In genomic region chr5:68128421-68128820, GRCm38 (mm10) we compare ENCODE assay signal across 8 mouse cellular contexts.
A peak's percentile ranks its signal among the peaks of the same experiment; 100 is the strongest.
DNase-seq lines count a peak whose midpoint lies in the region; ATAC-seq and TF ChIP-seq lines count a peak whose summit lies in the region.

No protein-coding gene starts in this region.

- no peak overlapping the region for H3K9ac ChIP-seq in forebrain, embryonic 13.5 days

- H3K4me2 ChIP-seq in forebrain, embryonic 13.5 days: no peak overlapping the region

- 13% methylated on average over 4 of the region's 4 CpGs for WGBS in forebrain, embryonic 13.5 days

- TF ChIP-seq POLR2A in brain, embryonic 14.5 days (IDR thresholded peaks at IDR 0.05; ENCODE audit: borderline replicate concordance, extremely low read depth, insufficient read depth, insufficient read length, poor library complexity, severe bottlenecking): no peak

- H3K4me3 ChIP-seq in forebrain, embryonic 13.5 days: no peak overlapping the region

- no peak overlapping the region for H3K27ac ChIP-seq in forebrain, embryonic 13.5 days

- peak; percentile 70; the same call in 1 of the 2 replicates for TF ChIP-seq CTCF in brain, embryonic 14.5 days (IDR thresholded peaks at IDR 0.05; ENCODE audit: borderline replicate concordance, extremely low read depth, insufficient read depth, insufficient read length)

- no peaks in the 10 kb centered on the region for H3K9me3 ChIP-seq in forebrain, embryonic 13.5 days (replicated peaks)

- intact Hi-C loops in heart, postnatal 14 days (cut with DNase I): no loop called here
- intact Hi-C loops in left cerebral cortex, postnatal 25 days (cut with DNase I): loop anchor here (10.0 kb wide), 2 partner anchors 1216 to 1426 kb away; partner anchors contain the start of genes Guf1 and Kctd8

- no peaks in the 10 kb centered on the region for H3K4me1 ChIP-seq in forebrain, embryonic 13.5 days

- peak; percentile 3 to 13 for DNase-seq in heart, postnatal 14 days
- DNase-seq in heart, adult 11 months: no peak
- peak; percentile 53 for DNase-seq in 416B (ENCODE audit: low read depth)
- peak; percentile 70 for DNase-seq in brain, embryonic 14.5 days (ENCODE audit: low read depth)
- DNase-seq in left cerebral cortex, postnatal 25 days (ENCODE audit: low spot score in 2 of 2): peak; percentile 30 to 60
- peak; percentile 40 for DNase-seq in testis, postnatal 10 days (ENCODE audit: low spot score)
- DNase-seq in urinary bladder, postnatal 25 days (ENCODE audit: low spot score): no peak

- no peaks in the 10 kb centered on the region for H3K27me3 ChIP-seq in forebrain, embryonic 13.5 days

- peak; percentile 51; the same call in 1 of the 2 replicates for ATAC-seq in forebrain, embryonic 13.5 days

- H3K36me3 ChIP-seq in forebrain, embryonic 13.5 days (ENCODE audit: poor library complexity, severe bottlenecking): no peaks in the 10 kb centered on the region

Comparison
In these comparisons a context has a peak if more than half of its experiments do, and no peak if none do; other contexts are left out.
1. DNase-seq: peak in heart, postnatal 14 days (2 of 2), 416B (single experiment), brain, embryonic 14.5 days (single experiment), left cerebral cortex, postnatal 25 days (2 of 2) and testis, postnatal 10 days (single experiment); none in heart, adult 11 months (single experiment) and urinary bladder, postnatal 25 days (single experiment).